Mouse (Mus musculus) MEL-GATA-1-ER (cell line): Measurements from ENCODE around the gene Map4k4.

Experiments used
- DNase-seq: peaks from one replicate; pipeline ENCODE4 v3.0.0-alpha.2; 2012; ENCODE audit warnings: low read depth; ENCODE audit errors: extremely low read depth

Map4k4 gene

GRCm38 (mm10) chr1:39961113-39961512 is 60.4 kb downstream of the Map4k4 start:
- no peak for DNase-seq

- DNase-seq: no peak
These were observed 61.6 kb downstream of the Map4k4 start for GRCm38 (mm10) chr1:39962321-39962720.

GRCm38 (mm10) chr1:39962840-39963239 is 62.1 kb downstream of the Map4k4 start:
- no peak for DNase-seq

- no peak for DNase-seq
These were observed 63.1 kb downstream of the Map4k4 start for GRCm38 (mm10) chr1:39963821-39964220.

GRCm38 (mm10) chr1:39964427-39964826 is 63.7 kb downstream of the Map4k4 start:
- DNase-seq: no peak

- no peak for DNase-seq
These were observed 64.7 kb downstream of the Map4k4 start for GRCm38 (mm10) chr1:39965461-39965860.

- DNase-seq: peak; percentile 70
These were observed 68.3 kb downstream of the Map4k4 start for GRCm38 (mm10) chr1:39968999-39969398.

GRCm38 (mm10) chr1:39969771-39970406 is 69.2 kb downstream of the Map4k4 start:
- no peak for DNase-seq

GRCm38 (mm10) chr1:39972411-39972810 is 71.7 kb downstream of the Map4k4 start:
- DNase-seq: no peak

- DNase-seq: no peak
These were observed 73.2 kb downstream of the Map4k4 start for GRCm38 (mm10) chr1:39973911-39974310.

- no peak for DNase-seq
These were observed 74.3 kb downstream of the Map4k4 start for GRCm38 (mm10) chr1:39975005-39975404.

GRCm38 (mm10) chr1:39976107-39976506 is 75.4 kb downstream of the Map4k4 start:
- peak; percentile 77 for DNase-seq

- DNase-seq: no peak
These were observed 76.4 kb downstream of the Map4k4 start for GRCm38 (mm10) chr1:39976847-39977744.

GRCm38 (mm10) chr1:39978781-39979486 is 78.2 kb downstream of the Map4k4 start:
- DNase-seq: no peak

- DNase-seq: no peak
These were observed 79.9 kb downstream of the Map4k4 start for GRCm38 (mm10) chr1:39980314-39981290.

- no peak for DNase-seq
These were observed 81.3 kb downstream of the Map4k4 start for GRCm38 (mm10) chr1:39981970-39982369.

- DNase-seq: no peak
These were observed 82.2 kb downstream of the Map4k4 start for GRCm38 (mm10) chr1:39982727-39983487.

GRCm38 (mm10) chr1:39984331-39984730 is 83.6 kb downstream of the Map4k4 start:
- DNase-seq: no peak

- DNase-seq: no peak
These were observed 86.1 kb downstream of the Map4k4 start for GRCm38 (mm10) chr1:39986820-39987219.

- DNase-seq: no peak
These were observed 88.1 kb downstream of the Map4k4 start for GRCm38 (mm10) chr1:39988841-39989240.
